Mouse (Mus musculus) CH12.LX (cell line): ENCODE data around the gene Gucy2c. TPM values are rescaled to one million over a fixed set of nuclear protein-coding genes. Genes with fewer than 3 reads are reported as not detected.

Experiments used
- DNase-seq: peaks from one replicate; pipeline ENCODE4 v3.0.0-alpha.2; 2013; ENCODE audit errors: extremely low read depth
- H3K27ac ChIP-seq: 2 replicates; pipeline ENCODE4 v1.5.1; 2012; ENCODE audit warnings: low read depth, mild to moderate bottlenecking, control low read depth, moderate library complexity; ENCODE audit not compliant: insufficient read depth
- H3K27me3 ChIP-seq: replicated peaks from 2 replicates; pipeline ENCODE3; 2012; ENCODE audit warnings: inconsistent platforms
- H3K36me3 ChIP-seq, 2 experiments: replicated peaks in 1 of 2; 2 replicates each; pipeline versions ENCODE3 to v1.6.1; 2012; ENCODE audit warnings: inconsistent platforms in 1 of 2, low read length in 1 of 2, mild to moderate bottlenecking in 1 of 2, mixed read lengths in 1 of 2, moderate library complexity in 1 of 2; ENCODE audit not compliant: control insufficient read depth in 1 of 2, insufficient read depth in 1 of 2
- H3K4me1 ChIP-seq, 2 experiments: 2 replicates each; pipeline ENCODE4 v1.6.1; 2012; ENCODE audit warnings: inconsistent platforms in 1 of 2, moderate library complexity in 1 of 2; ENCODE audit not compliant: insufficient read depth in 2 of 2, control insufficient read depth in 1 of 2
- H3K4me2 ChIP-seq: 2 replicates; pipeline ENCODE4 v1.6.1; 2012; ENCODE audit warnings: low read depth, mild to moderate bottlenecking, control low read depth; ENCODE audit not compliant: poor library complexity, insufficient read depth, severe bottlenecking
- H3K4me3 ChIP-seq, 3 experiments: fragments of 150-350 bp in 1 of 3; sonication (generic) in 1 of 3; replicated peaks in 1 of 3; 2 replicates each; pipeline versions ENCODE3 to v1.5.1; 2011 to 2012; ENCODE audit warnings: low read depth in 2 of 3, low read length in 2 of 3, mild to moderate bottlenecking in 2 of 3, moderate library complexity in 2 of 3, control low read depth in 1 of 3, improper control_type of control experiment in 1 of 3, inconsistent platforms in 1 of 3, mixed read lengths in 1 of 3; ENCODE audit not compliant: poor library complexity in 1 of 3
- H3K79me2 ChIP-seq: replicated peaks from 2 replicates; pipeline ENCODE4 v1.6.1; 2012; ENCODE audit warnings: mild to moderate bottlenecking, moderate library complexity; ENCODE audit not compliant: control insufficient read depth, poor library complexity, insufficient read depth, severe bottlenecking; ENCODE audit errors: extremely low read depth
- H3K9ac ChIP-seq: 2 replicates; pipeline ENCODE4 v1.6.1; 2012; ENCODE audit warnings: low read depth, mild to moderate bottlenecking, control low read depth, moderate library complexity; ENCODE audit not compliant: insufficient read depth
- H3K9me3 ChIP-seq: replicated peaks from 2 replicates; pipeline ENCODE3; 2012; ENCODE audit warnings: low read length, inconsistent platforms, mixed read lengths
- BHLHE40 ChIP-seq: IDR thresholded peaks from 2 replicates; pipeline ENCODE4 v1.6.1; 2011; ENCODE audit warnings: mild to moderate bottlenecking, low read depth, low read length, improper control_type of control experiment
- CHD1 ChIP-seq: IDR thresholded peaks from 2 replicates; pipeline ENCODE4 v1.6.1; 2012; ENCODE audit warnings: low read depth, low read length, improper control_type of control experiment, inconsistent platforms
- CHD2 ChIP-seq: IDR thresholded peaks from 2 replicates; pipeline ENCODE4 v1.6.1; 2011; ENCODE audit warnings: low read length, improper control_type of control experiment
- CTCF ChIP-seq, 2 experiments: IDR thresholded peaks in 1 of 2; conservative IDR thresholded peaks in 1 of 2; 2 replicates each; pipeline ENCODE4 v1.5.1; 2011 to 2012; ENCODE audit warnings: low read depth in 2 of 2, low read length in 2 of 2, improper control_type of control experiment in 1 of 2, inconsistent platforms in 1 of 2, mild to moderate bottlenecking in 1 of 2, moderate library complexity in 1 of 2
- E2F4 ChIP-seq: IDR thresholded peaks from 2 replicates; pipeline ENCODE4 v1.6.1; 2011; ENCODE audit warnings: low read depth, low read length, improper control_type of control experiment; ENCODE audit not compliant: insufficient replicate concordance
- ELF1 ChIP-seq: IDR thresholded peaks from 2 replicates; pipeline ENCODE4 v1.6.1; 2014; ENCODE audit warnings: low read depth, mild to moderate bottlenecking, inconsistent platforms, low read length, improper control_type of control experiment
- GABPA ChIP-seq: IDR thresholded peaks from 2 replicates; pipeline ENCODE4 v1.6.1; 2012; ENCODE audit warnings: low read depth, low read length, improper control_type of control experiment, inconsistent platforms; ENCODE audit not compliant: insufficient replicate concordance
- HCFC1 ChIP-seq: IDR thresholded peaks from 2 replicates; pipeline ENCODE4 v1.6.1; 2012; ENCODE audit warnings: low read depth, mild to moderate bottlenecking, inconsistent platforms, low read length, improper control_type of control experiment
- JUN ChIP-seq: IDR thresholded peaks from 2 replicates; pipeline ENCODE4 v1.6.1; 2011; ENCODE audit warnings: low read depth, mild to moderate bottlenecking, low read length, improper control_type of control experiment, moderate library complexity; ENCODE audit not compliant: insufficient read depth
- KAT2A ChIP-seq: IDR thresholded peaks from 2 replicates; pipeline ENCODE4 v1.6.1; 2012; ENCODE audit warnings: low read length, improper control_type of control experiment, inconsistent platforms; ENCODE audit not compliant: insufficient replicate concordance
- MAFK ChIP-seq: IDR thresholded peaks from 2 replicates; pipeline ENCODE4 v1.6.1; 2011; ENCODE audit warnings: low read length, improper control_type of control experiment; ENCODE audit not compliant: insufficient replicate concordance
- MAZ ChIP-seq: IDR thresholded peaks from 2 replicates; pipeline ENCODE4 v1.6.1; 2012; ENCODE audit warnings: low read depth, mild to moderate bottlenecking, inconsistent platforms, low read length, improper control_type of control experiment, moderate library complexity
- MEF2A ChIP-seq: IDR thresholded peaks from 2 replicates; pipeline ENCODE4 v1.6.1; 2014; ENCODE audit warnings: low read depth, mild to moderate bottlenecking, inconsistent platforms, low read length, improper control_type of control experiment, borderline replicate concordance
- MXI1 ChIP-seq: IDR thresholded peaks from 2 replicates; pipeline ENCODE4 v1.6.1; 2011; ENCODE audit warnings: mild to moderate bottlenecking, low read depth, low read length, improper control_type of control experiment
- NELFE ChIP-seq: IDR thresholded peaks from 2 replicates; pipeline ENCODE4 v1.6.1; 2011; ENCODE audit warnings: low read depth, low read length, improper control_type of control experiment
- PAX5 ChIP-seq: IDR thresholded peaks from 2 replicates; pipeline ENCODE4 v1.6.1; 2012; ENCODE audit warnings: low read length, inconsistent platforms, mixed read lengths
- POLR2A ChIP-seq: IDR thresholded peaks from 2 replicates; pipeline ENCODE4 v1.6.1; 2011; ENCODE audit warnings: low read depth, mild to moderate bottlenecking, improper control_type of control experiment, low read length
- RAD21 ChIP-seq: IDR thresholded peaks from 2 replicates; pipeline ENCODE4 v1.6.1; 2011; ENCODE audit warnings: low read depth, mild to moderate bottlenecking, low read length, improper control_type of control experiment, moderate library complexity
- SIN3A ChIP-seq: IDR thresholded peaks from 2 replicates; pipeline ENCODE4 v1.6.1; 2012; ENCODE audit warnings: low read length, improper control_type of control experiment, inconsistent platforms
- SMC3 ChIP-seq: IDR thresholded peaks from 2 replicates; pipeline ENCODE4 v1.6.1; 2011; ENCODE audit warnings: low read depth, low read length, improper control_type of control experiment
- TCF12 ChIP-seq: IDR thresholded peaks from 2 replicates; pipeline ENCODE4 v1.6.1; 2014; ENCODE audit warnings: low read depth, mild to moderate bottlenecking, inconsistent platforms, low read length, improper control_type of control experiment
- USF1 ChIP-seq: IDR thresholded peaks from 2 replicates; pipeline ENCODE4 v1.6.1; 2014; ENCODE audit warnings: low read depth, mild to moderate bottlenecking, inconsistent platforms, low read length, improper control_type of control experiment
- ZMIZ1 ChIP-seq: IDR thresholded peaks from 2 replicates; pipeline ENCODE4 v1.6.1; 2012; ENCODE audit warnings: low read depth, mild to moderate bottlenecking, inconsistent platforms, low read length, improper control_type of control experiment
- ZNF384 ChIP-seq: IDR thresholded peaks from 2 replicates; pipeline ENCODE4 v1.6.1; 2012; ENCODE audit warnings: low read depth, low read length, improper control_type of control experiment, inconsistent platforms
- dilution Hi-C: fragments of 300-500 bp; cut with MboI; formaldehyde crosslinking; loops from 2 replicates; pipeline ENCODE4 v1.14.3; 2020; ENCODE audit warnings: low sequenced_read_pairs; ENCODE audit not compliant: extremely low pct_unique_long_range_greater_than_20kb, extremely low pct_ligation_motif_present
- in situ Hi-C: fragments of 300-500 bp; cut with MboI; formaldehyde crosslinking; loops from 3 replicates; pipeline ENCODE4 v1.14.3; 2019; ENCODE audit warnings: low sequenced_read_pairs, low pct_ligation_motif_present, low pct_unique_long_range_greater_than_20kb, mixed read lengths
- polyA plus RNA-seq: library from polyadenylated mRNA; unstranded; fragments of >175 nt; gene quantifications from 2 replicates; pipeline ENCODE4 v1.2.1, GENCODE M21; 2012; ENCODE audit warnings: low read depth; ENCODE audit not compliant: insufficient read length
- total RNA-seq, 2 experiments: library from RNA; depleted of rRNA; stranded (reverse); fragments of 300-350 nt in 1 of 2; fragments of >200 nt in 1 of 2; gene quantifications; 2 replicates each; pipeline ENCODE4 v1.2.3; 2012 to 2014

The Gucy2c gene
- total and polyA plus RNA-seq, 3 experiments: 0.08 to 0.13 (median 0.10) TPM

- H3K79me2 ChIP-seq: no peaks in the 10 kb centered on the region
- no peaks in the 10 kb centered on the region for H3K9me3 ChIP-seq
- H3K36me3 ChIP-seq: no peaks in the 10 kb centered on the region
- H3K27ac ChIP-seq: no peak overlapping the region
- no peak for TF ChIP-seq BHLHE40
- TF ChIP-seq E2F4: no peak
- TF ChIP-seq JUN: no peak
- no peak for TF ChIP-seq SIN3A
- TF ChIP-seq ELF1: no peak
- no peak for TF ChIP-seq MEF2A
- no peak for TF ChIP-seq MAZ
- TF ChIP-seq MXI1: no peak
- TF ChIP-seq NELFE: no peak
- TF ChIP-seq MAFK: no peak
- no peak for TF ChIP-seq RAD21
- no peak for TF ChIP-seq HCFC1
- no peak for TF ChIP-seq CHD1
- no peak for TF ChIP-seq POLR2A
- no peak for TF ChIP-seq KAT2A
- no peak for TF ChIP-seq GABPA
- no peak for TF ChIP-seq CTCF (conservative IDR thresholded peaks at IDR 0.05 in 1 of 2, IDR thresholded peaks at IDR 0.05 in 1 of 2; ENCODE audit: low read depth in 2 of 2, low read length in 2 of 2)
- no peak for DNase-seq
- peaks cover 0 to 16% of the 10 kb centered on the region in 2 experiments; a peak in 2 of 4 replicates for H3K4me1 ChIP-seq
- no peaks in the 10 kb centered on the region for H3K27me3 ChIP-seq
- no peak overlapping the region for H3K9ac ChIP-seq
- no peak overlapping the region for H3K4me3 ChIP-seq
- no peak overlapping the region for H3K4me2 ChIP-seq
- dilution Hi-C loops (no loop called here), in situ Hi-C loops (no loop called here)
These were observed 123.3 kb downstream of the Gucy2c start for GRCm38 (mm10) chr6:136658303-136658702.

GRCm38 (mm10) chr6:136655786-136656185 is 125.8 kb downstream of the Gucy2c start:
- dilution Hi-C loops (no loop called here), in situ Hi-C loops (no loop called here)
- H3K27me3 ChIP-seq: no peaks in the 10 kb centered on the region
- no peaks in the 10 kb centered on the region for H3K9me3 ChIP-seq
- H3K36me3 ChIP-seq: no peaks in the 10 kb centered on the region
- H3K4me2 ChIP-seq: no peak overlapping the region
- DNase-seq: no peak
- no peaks in the 10 kb centered on the region for H3K79me2 ChIP-seq
- no peak overlapping the region for H3K4me3 ChIP-seq
- no peak overlapping the region for H3K27ac ChIP-seq
- peaks cover 0 to 22% of the 10 kb centered on the region in 2 experiments; a peak in 2 of 4 replicates for H3K4me1 ChIP-seq
- no peak for TF ChIP-seq ZNF384
- TF ChIP-seq ZMIZ1: no peak
- no peak for TF ChIP-seq CHD2
- TF ChIP-seq MEF2A: no peak
- no peak for TF ChIP-seq MXI1
- TF ChIP-seq USF1: no peak
- TF ChIP-seq JUN: no peak
- no peak for TF ChIP-seq TCF12
- TF ChIP-seq MAFK: no peak
- no peak for TF ChIP-seq CHD1
- no peak for TF ChIP-seq SIN3A
- no peak for TF ChIP-seq PAX5
- TF ChIP-seq SMC3: no peak
- TF ChIP-seq, all 38 proteins: peak for 0
- no peak overlapping the region for H3K9ac ChIP-seq
